Mouse (Mus musculus) G1E (cell line): ENCODE data around the gene Tuba1b.

Experiments used
- CTCF ChIP-seq: IDR thresholded peaks from 2 replicates; pipeline ENCODE4 v1.5.1; 2012; ENCODE audit warnings: low read depth, low read length, inconsistent platforms, mixed read lengths
- TAL1 ChIP-seq: conservative IDR thresholded peaks from 2 replicates; pipeline ENCODE4 v1.6.1; 2012; ENCODE audit warnings: low read depth, low read length, inconsistent platforms, mixed read lengths

DNA sequence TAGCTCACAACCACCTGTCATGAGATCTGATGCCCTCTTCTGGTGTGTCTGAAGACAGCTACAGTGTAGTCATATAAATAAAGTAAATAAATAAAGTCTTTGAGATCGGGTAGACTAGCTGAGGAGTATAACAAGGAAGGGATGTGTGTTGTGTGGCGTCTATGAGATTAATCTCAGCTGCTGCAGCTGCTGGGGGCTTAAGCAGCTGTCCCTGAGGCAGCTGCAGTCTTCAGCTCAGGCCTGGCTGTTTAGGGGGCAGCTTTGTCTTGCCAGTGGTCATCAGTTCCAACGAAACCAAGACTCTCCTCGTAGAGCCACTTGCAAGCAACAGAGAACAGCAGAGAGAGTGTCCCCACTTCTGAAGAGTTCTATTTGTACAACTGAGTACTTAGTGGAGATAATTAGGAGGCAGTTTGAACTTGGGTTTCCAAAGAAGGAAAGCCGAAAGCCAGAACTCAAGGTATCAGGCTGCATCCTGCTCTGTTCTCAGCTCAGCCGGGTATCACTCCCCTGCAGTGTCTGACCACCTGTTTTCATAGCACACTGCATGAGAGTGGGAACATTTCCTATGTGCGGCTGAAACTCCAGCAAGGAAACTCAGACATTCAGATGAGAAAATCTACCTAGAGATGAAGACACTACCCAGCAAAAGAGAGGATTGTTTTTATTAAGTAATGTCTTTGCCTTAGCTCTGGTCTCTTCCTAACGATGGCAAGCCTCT is 47.5 kb downstream of the Tuba1b start:
- TF ChIP-seq CTCF (no peak), TAL1 (no peak)
